9 mouse cellular contexts compared by ENCODE assay signal in genomic region chr8:120425199-120425941, GRCm38 (mm10).
A peak's percentile ranks its signal among the peaks of the same experiment; 100 is the strongest.
DNase-seq lines count a peak whose midpoint lies in the region.
"Had no signal": no experiment of that assay in that cellular context is flagged by ENCODE, and none has a peak within 500 bp of the region (broad histone marks: within the 10 kb centered on the region; RNA-seq: fewer than 3 reads in every experiment).

No protein-coding gene starts in this region.

- no peak for DNase-seq in heart, embryonic 10.5 days (ENCODE audit: low spot score)
- DNase-seq in heart, adult 11 months = no peak
- peak; percentile 91 for DNase-seq in MN1 (ENCODE audit: low spot score)
- DNase-seq in hindbrain, embryonic 10.5 days (ENCODE audit: low spot score) = peak; percentile 62
- DNase-seq in midbrain, embryonic 10.5 days (ENCODE audit: low spot score) = peak; percentile 59
- DNase-seq in adrenal gland, adult (ENCODE audit: inconsistent age in 2 of 2, low spot score in 1 of 2) = no peak
- DNase-seq in layer of hippocampus, postnatal 36 days = no peak
- DNase-seq in cerebellum, adult 11-12 months = no peak

- peak overlapping the region; percentile 19 for H3K4me3 ChIP-seq in heart, embryonic 10.5 days
- H3K4me3 ChIP-seq in hindbrain, embryonic 10.5 days = peak overlapping the region; percentile 26
- H3K4me3 ChIP-seq in midbrain, embryonic 10.5 days = peak overlapping the region; percentile 29

- 0 out of 2 replicates have a peak, but pooled peaks cover 4% of the 10 kb centered on the region for H3K27me3 ChIP-seq in heart, embryonic 10.5 days (ENCODE audit: insufficient read depth, poor library complexity, severe bottlenecking)
- peaks cover 42% of the 10 kb centered on the region for H3K27me3 ChIP-seq in hindbrain, embryonic 10.5 days (ENCODE audit: insufficient read depth, poor library complexity, severe bottlenecking)
- H3K27me3 ChIP-seq in midbrain, embryonic 10.5 days (ENCODE audit: low read depth, poor library complexity, severe bottlenecking) = peaks cover 81% of the 10 kb centered on the region

- H3K9me3 ChIP-seq in heart, embryonic 10.5 days = no peaks in the 10 kb centered on the region
- no peaks in the 10 kb centered on the region for H3K9me3 ChIP-seq in hindbrain, embryonic 10.5 days
- H3K9me3 ChIP-seq in midbrain, embryonic 10.5 days (replicated peaks) = no peaks in the 10 kb centered on the region

- 14% methylated on average over 8 of the region's 8 CpGs for WGBS in heart, embryonic 10.5 days
- WGBS in hindbrain, embryonic 10.5 days = 4% methylated on average over 8 of the region's 8 CpGs
- 8% methylated on average over 8 of the region's 8 CpGs for WGBS in midbrain, embryonic 10.5 days

- H3K4me1 ChIP-seq in heart, embryonic 10.5 days = peaks cover 84% of the 10 kb centered on the region
- peaks cover 89% of the 10 kb centered on the region for H3K4me1 ChIP-seq in hindbrain, embryonic 10.5 days (replicated peaks)
- H3K4me1 ChIP-seq in midbrain, embryonic 10.5 days = peaks cover 90% of the 10 kb centered on the region

- no peaks in the 10 kb centered on the region for H3K36me3 ChIP-seq in heart, embryonic 10.5 days
- H3K36me3 ChIP-seq in hindbrain, embryonic 10.5 days = no peaks in the 10 kb centered on the region
- H3K36me3 ChIP-seq in midbrain, embryonic 10.5 days = no peaks in the 10 kb centered on the region

- peak overlapping the region; percentile 86 for H3K27ac ChIP-seq in heart, embryonic 10.5 days
- H3K27ac ChIP-seq in hindbrain, embryonic 10.5 days = peak overlapping the region; percentile 88
- H3K27ac ChIP-seq in midbrain, embryonic 10.5 days (replicated peaks) = peak overlapping the region; percentile 87
- H3K27ac ChIP-seq: macrophage had no signal

Comparison
In these comparisons a context has a peak if more than half of its experiments do, and no peak if none do; other contexts are left out.
1. DNase-seq: peak in MN1 (single experiment), hindbrain, embryonic 10.5 days (single experiment) and midbrain, embryonic 10.5 days (single experiment); none in heart, embryonic 10.5 days (single experiment), heart, adult 11 months (single experiment), adrenal gland, adult (0 of 2), layer of hippocampus, postnatal 36 days (0 of 2) and cerebellum, adult 11-12 months (single experiment).
2. Peak in every context shown above with its lines, with median percentiles within 50 percentile points of each other: H3K27ac ChIP-seq and H3K4me3 ChIP-seq.